Mouse (Mus musculus) forebrain, postnatal 0 days (tissue): ENCODE data around the gene Zic5. TPM values are rescaled to one million over a fixed set of nuclear protein-coding genes. Genes with fewer than 3 reads are reported as not detected.
A peak's percentile ranks its signal among the peaks of the same experiment; 100 is the strongest.

Experiments used
- ATAC-seq: fragments of 200-750 bp; cut with Nextera tagmentation; 2 replicates; pipeline ENCODE4 v1.8.0; 2017; ENCODE audit warnings: mild to moderate bottlenecking, moderate library complexity
- DNase-seq: peaks from one replicate; pipeline ENCODE4 v3.0.0-alpha.2; 2015
- H3K27ac ChIP-seq: fragments of 300-500 bp; sonication (generic); 2 replicates; pipeline ENCODE4 v1.5.1; 2014; ENCODE audit warnings: low read depth, mild to moderate bottlenecking, antibody characterized with exemption, low read length, moderate library complexity, mixed read lengths
- H3K27me3 ChIP-seq: fragments of 300-500 bp; sonication (generic); 2 replicates; pipeline ENCODE4 v1.6.1; 2014; ENCODE audit warnings: mild to moderate bottlenecking, low read length, mixed read lengths; ENCODE audit not compliant: insufficient read depth
- H3K36me3 ChIP-seq: fragments of 300-500 bp; sonication (generic); 2 replicates; pipeline ENCODE4 v1.6.1; 2014; ENCODE audit warnings: mild to moderate bottlenecking, moderate library complexity; ENCODE audit not compliant: insufficient read depth
- H3K4me1 ChIP-seq: fragments of 300-500 bp; sonication (generic); 2 replicates; pipeline ENCODE4 v1.6.1; 2014; ENCODE audit warnings: antibody characterized with exemption; ENCODE audit not compliant: insufficient read depth
- H3K4me2 ChIP-seq: fragments of 300-500 bp; sonication (generic); 2 replicates; pipeline ENCODE4 v1.6.1; 2014; ENCODE audit warnings: low read depth, mild to moderate bottlenecking, moderate library complexity
- H3K4me3 ChIP-seq: fragments of 300-500 bp; sonication (generic); 2 replicates; pipeline ENCODE4 v1.5.1; 2014; ENCODE audit warnings: low read depth, low read length, mixed read lengths
- H3K9ac ChIP-seq: fragments of 300-500 bp; sonication (generic); 2 replicates; pipeline ENCODE4 v1.6.1; 2014; ENCODE audit warnings: mild to moderate bottlenecking
- H3K9me3 ChIP-seq: fragments of 300-500 bp; sonication (generic); 2 replicates; pipeline ENCODE4 v1.6.1; 2016; ENCODE audit warnings: low read length
- CTCF ChIP-seq: sonication (generic); IDR thresholded peaks from 2 replicates; pipeline ENCODE4 v1.5.1; 2016; ENCODE audit warnings: antibody characterized with exemption, control low read depth, low read depth
- WGBS: fragments of 180-500 bp; shearing (Covaris S2); extraction: QIAGEN DNeasy Blood & Tissue Kit; methylation state at CpG from one replicate; pipeline ENCODE4 v1.1.7; 2014; 5-methylcytosine and 5-hydroxymethylcytosine counted together
- polyA plus RNA-seq: library from polyadenylated mRNA; unstranded; fragments of >200 nt; fragmentation: Nextera tagmentation; extraction: Ambion mirVana; gene quantifications from 2 replicates; pipeline ENCODE4 v1.2.1, GENCODE M21; 2015
- total RNA-seq: library from RNA; depleted of rRNA; stranded (reverse); fragments of >200 nt; gene quantifications from 2 replicates; pipeline ENCODE4 v1.2.3, GENCODE M21; 2014

The Zic5 gene
- total and polyA plus RNA-seq, 2 experiments from 2014 or later: 13.8 to 22.8 TPM

DNA sequence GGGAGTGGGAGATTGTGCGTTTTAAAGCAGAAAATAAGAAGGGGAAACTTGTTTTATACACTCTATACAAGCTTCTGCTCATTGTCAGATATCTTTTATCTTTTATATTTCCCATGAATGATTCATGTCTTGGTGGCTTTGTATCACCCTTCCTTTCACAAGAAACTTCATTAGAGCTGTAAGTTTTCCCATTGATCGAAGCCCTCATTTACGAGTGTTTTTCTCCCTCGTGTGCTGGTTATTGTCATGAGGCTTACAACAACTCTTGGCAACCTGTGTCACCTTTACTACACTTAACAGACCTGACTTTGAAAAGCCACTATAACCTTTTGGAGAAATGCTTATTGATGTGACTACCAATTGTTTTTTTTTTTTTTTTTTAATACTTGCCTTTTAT is 9.9 kb downstream of the Zic5 start:
- Histone ChIP-seq H3K27me3 (peaks cover 27% of the 10 kb centered on the region), H3K27ac (no peak overlapping the region), H3K9me3 (no peaks in the 10 kb centered on the region), H3K9ac (no peak overlapping the region), H3K4me1 (peaks cover 13% of the 10 kb centered on the region), H3K4me2 (no peak overlapping the region), H3K4me3 (no peak overlapping the region), H3K36me3 (no peaks in the 10 kb centered on the region)
- no peak for ATAC-seq
- no peak for TF ChIP-seq CTCF
- no peak for DNase-seq
- 24% methylated on average over 4 of the region's 4 CpGs for WGBS

DNA sequence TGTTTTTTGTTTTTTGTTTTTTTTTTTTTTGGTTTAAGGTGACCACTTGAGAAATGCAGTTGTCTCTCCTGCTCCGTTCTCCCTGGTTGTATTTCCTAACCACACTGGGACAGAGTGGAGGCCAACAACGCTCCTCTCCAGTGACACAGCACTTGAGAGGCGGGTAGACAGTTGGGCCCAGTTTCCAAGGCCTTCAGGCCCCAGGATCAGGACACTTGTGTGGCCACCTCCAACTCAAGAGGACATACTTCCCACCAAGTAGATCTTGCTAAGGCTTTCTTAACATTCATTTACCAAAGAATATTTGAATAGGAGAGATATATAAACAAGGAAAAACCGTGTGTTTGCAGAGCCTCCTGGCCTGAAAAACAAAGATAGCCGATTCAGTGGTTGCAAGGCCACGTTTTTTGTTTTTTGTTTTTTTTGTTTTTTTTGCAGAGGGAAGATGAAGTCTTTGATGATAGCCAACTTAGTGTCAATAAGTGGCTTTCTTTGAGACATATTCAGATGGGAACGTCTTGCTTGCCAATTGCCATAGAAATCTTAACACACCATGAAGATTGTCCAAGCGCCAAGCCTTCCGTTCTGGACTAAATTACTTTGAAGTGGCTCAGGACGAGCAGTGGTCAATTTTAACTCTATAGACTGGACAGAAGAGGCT is 10.4 kb downstream of the Zic5 start:
- peaks cover 18% of the 10 kb centered on the region for H3K4me1 ChIP-seq
- H3K27ac ChIP-seq: no peak overlapping the region
- H3K9me3 ChIP-seq: no peaks in the 10 kb centered on the region
- no peak for TF ChIP-seq CTCF
- no peaks in the 10 kb centered on the region for H3K36me3 ChIP-seq
- no peak overlapping the region for H3K9ac ChIP-seq
- WGBS: 34% methylated on average over 10 of the region's 10 CpGs
- DNase-seq: peak; percentile 42
- no peak overlapping the region for H3K4me2 ChIP-seq
- peaks cover 26% of the 10 kb centered on the region for H3K27me3 ChIP-seq
- ATAC-seq: no peak
- H3K4me3 ChIP-seq: no peak overlapping the region

DNA sequence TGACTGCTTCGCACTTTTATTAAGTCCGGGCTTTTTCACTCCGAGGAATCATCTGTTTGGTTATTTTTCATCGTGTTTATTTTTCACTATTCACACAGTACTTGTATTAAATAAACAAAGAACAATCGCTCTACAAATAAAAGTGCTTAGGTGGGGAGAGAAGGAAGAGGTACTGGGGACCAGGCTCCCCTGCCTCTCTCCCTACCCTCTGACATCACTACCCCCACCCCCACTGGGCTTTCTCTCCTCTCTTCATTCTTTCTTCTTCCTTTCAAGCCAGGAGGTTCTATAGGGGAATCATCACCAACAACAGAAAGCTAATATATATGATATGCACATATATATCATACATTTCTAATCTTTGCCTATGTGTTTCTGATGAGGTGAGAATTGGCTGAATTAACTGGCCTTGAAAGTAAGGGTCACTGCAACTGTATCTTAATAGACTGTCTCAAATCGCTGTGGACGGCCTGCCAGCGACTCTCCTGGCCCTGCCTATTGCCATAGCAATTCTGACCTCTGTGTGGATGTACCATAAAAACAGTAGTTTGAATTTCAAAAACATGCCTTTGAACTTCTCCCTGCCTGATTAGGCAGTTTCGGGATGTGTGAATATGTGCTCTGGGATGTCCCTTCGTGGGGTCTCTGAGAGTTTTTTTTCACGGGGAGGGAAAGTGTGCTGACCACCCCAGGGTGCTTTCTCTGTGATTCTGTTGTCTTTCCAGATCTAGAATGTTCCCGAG is 11.3 kb downstream of the Zic5 start:
- DNase-seq: peak; percentile 21
- H3K4me3 ChIP-seq: 0 out of 2 replicates have a peak overlapping the region, but pooled peaks have one; percentile 21
- H3K9me3 ChIP-seq: no peaks in the 10 kb centered on the region
- ATAC-seq: no peak
- H3K36me3 ChIP-seq: no peaks in the 10 kb centered on the region
- TF ChIP-seq CTCF: no peak
- peak overlapping the region; percentile 16; the same call in 1 of the 2 replicates for H3K27ac ChIP-seq
- H3K9ac ChIP-seq: no peak overlapping the region
- H3K4me2 ChIP-seq: peak overlapping the region; percentile 43
- peaks cover 34% of the 10 kb centered on the region for H3K27me3 ChIP-seq
- peaks cover 18% of the 10 kb centered on the region for H3K4me1 ChIP-seq
- 9% methylated on average over 12 of the region's 12 CpGs for WGBS

DNA sequence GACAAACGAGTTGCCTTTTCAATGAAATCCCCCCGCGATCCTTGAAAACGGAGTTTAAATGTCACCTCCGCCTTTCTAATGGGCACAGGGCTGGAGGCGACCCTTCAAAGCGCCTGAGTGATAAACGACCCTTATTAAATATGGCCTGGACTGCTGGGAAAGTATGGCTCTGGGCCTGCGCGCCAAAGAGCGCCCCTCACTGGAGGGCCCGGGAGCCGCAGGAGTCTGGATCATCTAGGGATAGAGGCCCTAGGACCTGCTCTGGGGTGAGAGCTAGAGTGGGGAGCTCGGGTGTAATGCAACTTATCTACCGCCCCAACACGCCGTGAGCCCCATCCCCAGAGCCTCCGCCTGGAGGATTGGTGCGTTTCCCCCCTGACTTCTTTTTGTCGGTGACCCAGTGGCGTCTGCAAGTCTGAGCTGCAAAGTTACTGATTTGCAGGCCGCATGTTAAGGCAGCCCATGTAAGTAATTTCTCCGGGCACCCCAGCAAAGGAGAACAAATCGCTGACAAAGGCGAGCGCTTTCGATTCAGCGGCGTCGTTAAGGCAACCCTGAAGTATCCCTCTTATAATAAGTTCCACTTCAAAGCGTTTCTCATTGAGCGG is 12.0 kb downstream of the Zic5 start:
- H3K27me3 ChIP-seq: peaks cover 34% of the 10 kb centered on the region
- WGBS: 2% methylated on average over 32 of the region's 32 CpGs
- H3K4me1 ChIP-seq: peaks cover 18% of the 10 kb centered on the region
- ATAC-seq (peak; percentile 70), DNase-seq (peak; percentile 72)
- peak; percentile 47 for TF ChIP-seq CTCF
- H3K27ac ChIP-seq: peak overlapping the region; percentile 64
- peak overlapping the region; percentile 43 for H3K4me2 ChIP-seq
- H3K36me3 ChIP-seq: no peaks in the 10 kb centered on the region
- H3K9ac ChIP-seq: no peak overlapping the region
- peak overlapping the region; percentile 21; the same call in 1 of the 2 replicates for H3K4me3 ChIP-seq
- H3K9me3 ChIP-seq: no peaks in the 10 kb centered on the region

DNA sequence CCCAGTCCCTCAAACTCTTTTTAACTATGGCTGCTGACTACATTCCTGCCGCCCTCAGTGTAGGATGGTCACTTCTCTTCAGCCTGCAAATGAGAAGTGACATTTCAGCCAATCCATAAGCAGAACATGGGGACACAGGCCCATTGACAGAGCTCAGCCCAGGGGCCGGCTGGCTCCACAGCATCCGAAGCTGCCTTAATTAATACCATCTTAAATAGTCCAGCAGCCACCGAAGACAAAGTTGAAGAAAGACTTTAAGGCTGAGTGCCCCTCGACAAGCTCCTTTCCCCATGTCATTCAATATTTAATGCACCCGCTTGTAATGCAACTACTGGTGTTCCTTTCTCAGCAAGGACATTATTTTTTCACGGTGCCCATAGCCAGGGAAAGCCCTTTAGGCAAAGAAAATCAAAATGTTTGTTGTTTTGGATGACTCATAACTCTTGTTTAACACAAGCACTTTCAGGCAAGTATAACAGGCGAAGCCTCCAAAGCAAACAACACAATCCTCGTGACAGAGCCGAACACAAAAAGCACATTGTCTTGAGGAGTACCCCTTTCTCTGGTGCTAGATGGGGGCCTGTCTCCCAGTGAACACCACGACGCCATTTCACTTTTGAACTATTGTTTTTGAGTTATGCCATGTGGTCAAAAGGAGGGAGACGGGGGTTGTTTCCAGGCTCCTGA is 12.6 kb downstream of the Zic5 start:
- no peak for TF ChIP-seq CTCF
- 15% methylated on average over 13 of the region's 13 CpGs for WGBS
- Histone ChIP-seq H3K9ac (no peak overlapping the region), H3K27ac (peak overlapping the region; percentile 64), H3K4me3 (0 out of 2 replicates have a peak overlapping the region, but pooled peaks have one; percentile 21), H3K4me2 (peak overlapping the region; percentile 43), H3K9me3 (no peaks in the 10 kb centered on the region), H3K4me1 (peaks cover 18% of the 10 kb centered on the region), H3K27me3 (peaks cover 34% of the 10 kb centered on the region), H3K36me3 (no peaks in the 10 kb centered on the region)
- peak; percentile 41 for DNase-seq
- ATAC-seq: no peak

DNA sequence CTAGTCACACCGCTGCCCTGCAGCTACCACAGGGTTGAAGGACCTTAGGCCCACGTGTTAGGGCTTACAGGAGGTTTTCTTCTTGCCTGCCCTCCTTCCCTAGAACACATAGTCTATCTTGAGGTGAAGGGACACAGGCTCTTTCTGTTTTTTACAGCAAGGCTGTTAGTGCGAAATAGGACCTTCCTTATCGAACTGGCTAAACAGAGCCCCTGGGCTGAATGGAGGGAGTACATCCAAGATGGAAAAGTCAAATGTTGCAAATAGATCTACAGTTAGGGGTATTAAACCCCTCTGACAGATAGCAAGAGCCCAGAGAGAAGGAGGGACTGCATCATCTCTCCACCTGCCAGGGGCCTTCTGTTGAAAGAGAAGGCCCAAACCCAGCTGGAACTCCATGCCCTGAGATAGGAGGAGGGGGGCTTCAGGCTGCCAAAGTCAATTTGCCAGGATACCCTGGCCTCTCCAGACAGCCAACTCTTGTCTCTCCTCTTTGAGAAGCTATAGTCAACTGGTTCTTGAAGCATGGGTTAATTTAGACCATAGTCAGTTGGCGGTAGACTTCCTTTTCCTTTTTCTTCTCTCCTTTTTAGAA is 13.8 kb downstream of the Zic5 start:
- Histone ChIP-seq H3K9me3 (no peaks in the 10 kb centered on the region), H3K27me3 (peaks cover 34% of the 10 kb centered on the region), H3K27ac (no peak overlapping the region), H3K4me2 (0 out of 2 replicates have a peak overlapping the region, but pooled peaks have one; percentile 59), H3K4me1 (peaks cover 18% of the 10 kb centered on the region), H3K36me3 (no peaks in the 10 kb centered on the region), H3K9ac (no peak overlapping the region), H3K4me3 (no peak overlapping the region)
- ATAC-seq: no peak
- no peak for TF ChIP-seq CTCF
- peak; percentile 20 for DNase-seq
- WGBS: 67% methylated on average over 5 of the region's 5 CpGs
